Comparison of ENCODE assay signal across 34 mouse cellular contexts in genomic region chr14:11754656-11755055, GRCm38 (mm10).
DNase-seq lines count a peak whose midpoint lies in the region; ATAC-seq and TF ChIP-seq lines count a peak whose summit lies in the region.
"Had no signal": no experiment of that assay in that cellular context is flagged by ENCODE, and none has a peak within 500 bp of the region (broad histone marks: within the 10 kb centered on the region; RNA-seq: fewer than 3 reads in every experiment).

No protein-coding gene starts in this region.

- DNase-seq in frontal cortex, adult 2 months (ENCODE audit: extremely low spot score in 1 of 2, low spot score in 1 of 2): peak; percentile 22 to 62
- no peak for DNase-seq in frontal cortex, postnatal 10 days (ENCODE audit: low spot score in 2 of 2)
- no peak for DNase-seq in heart, postnatal 0 days (ENCODE audit: low spot score)
- no peak for DNase-seq in heart, adult 11 months
- peak; percentile 20 to 26 for DNase-seq in left cerebral cortex, postnatal 36 days (ENCODE audit: low spot score in 2 of 2)
- no peak for DNase-seq in left cerebral cortex, adult 11 months (ENCODE audit: low spot score)
- peak; percentile 68 for DNase-seq in brain, adult 2 months (ENCODE audit: low read depth, low spot score)
- no peak for DNase-seq in limb, embryonic 10.5 days (ENCODE audit: low spot score)
- DNase-seq: adrenal gland, postnatal 10 days; adrenal gland, postnatal 36 days; B cell, adult 2 months; cerebellum, adult 11 months; cerebellum, adult 8-10 months; cerebellum, postnatal 10 days; cerebellum, postnatal 36 days; embryo, embryonic 11 days; gastrocnemius, postnatal 25 days; heart, adult 2 months; heart, postnatal 10 days; heart, postnatal 36 days had no signal

- no peak for ATAC-seq in heart, postnatal 0 days (ENCODE audit: insufficient read depth, low read depth)
- ATAC-seq: forebrain, embryonic 15.5 days; hindbrain, postnatal 0 days; inflammation-experienced regulatory T-cells, adult 6 months; intestine, embryonic 16.5 days; Patski had no signal

- H3K4me2 ChIP-seq in heart, postnatal 0 days (ENCODE audit: low read depth, low read length): no peak overlapping the region
- H3K4me2 ChIP-seq: embryonic facial prominence, embryonic 13.5 days; forebrain, embryonic 12.5 days; forebrain, embryonic 15.5 days; heart, embryonic 13.5 days; hindbrain, embryonic 14.5 days had no signal

- no peaks in the 10 kb centered on the region for H3K9me3 ChIP-seq in heart, postnatal 0 days (replicated peaks; ENCODE audit: control insufficient read depth, low read length)
- no peaks in the 10 kb centered on the region for H3K9me3 ChIP-seq in limb, embryonic 10.5 days (replicated peaks)
- H3K9me3 ChIP-seq: embryonic facial prominence, embryonic 10.5 days; embryonic facial prominence, embryonic 13.5 days; forebrain, embryonic 12.5 days; forebrain, embryonic 15.5 days; heart, embryonic 10.5 days; heart, embryonic 13.5 days had no signal

- TF ChIP-seq EP300 in heart, postnatal 0 days (IDR thresholded peaks at IDR 0.05; ENCODE audit: low read depth): no peak

- H3K4me1 ChIP-seq in heart, postnatal 0 days (ENCODE audit: control insufficient read depth, insufficient read depth): peaks cover 15% of the 10 kb centered on the region; the same call in 1 of the 2 replicates
- peaks cover 6% of the 10 kb centered on the region; the same call in 1 of the 2 replicates for H3K4me1 ChIP-seq in limb, embryonic 10.5 days

- H3K27ac ChIP-seq in heart, postnatal 0 days (ENCODE audit: low read depth): no peak overlapping the region
- no peak overlapping the region for H3K27ac ChIP-seq in limb, embryonic 10.5 days
- H3K27ac ChIP-seq: embryonic facial prominence, embryonic 10.5 days; embryonic facial prominence, embryonic 13.5 days; forebrain, embryonic 12.5 days; forebrain, embryonic 15.5 days; heart, adult 2 months; heart, embryonic 10.5 days; heart, embryonic 13.5 days; hindbrain, embryonic 14.5 days; hindbrain, postnatal 0 days had no signal

- 40% methylated on average over 4 of the region's 4 CpGs for WGBS in heart, postnatal 0 days
- WGBS in limb, embryonic 10.5 days: 86% methylated on average over 4 of the region's 4 CpGs

- H3K9ac ChIP-seq in heart, postnatal 0 days (replicated peaks; ENCODE audit: low read depth, low read length): 0 out of 2 replicates have a peak overlapping the region, but pooled peaks have one; percentile 25
- H3K9ac ChIP-seq: embryonic facial prominence, embryonic 13.5 days; forebrain, embryonic 12.5 days; forebrain, embryonic 15.5 days; heart, embryonic 13.5 days; hindbrain, embryonic 14.5 days had no signal

- TF ChIP-seq CTCF in heart, postnatal 0 days (IDR thresholded peaks at IDR 0.05; ENCODE audit: low read depth): no peak

- intact Hi-C loops in left cerebral cortex, postnatal 36 days (cut with DNase I): no loop called here

- no peak overlapping the region for H3K4me3 ChIP-seq in heart, postnatal 0 days (ENCODE audit: low read depth, low read length)
- no peak overlapping the region for H3K4me3 ChIP-seq in limb, embryonic 10.5 days
- H3K4me3 ChIP-seq: embryonic facial prominence, embryonic 10.5 days; embryonic facial prominence, embryonic 13.5 days; erythroblast, embryonic 14.5 days; forebrain, embryonic 12.5 days; forebrain, embryonic 15.5 days; heart, adult 2 months; heart, embryonic 10.5 days; heart, embryonic 13.5 days had no signal

- H3K36me3 ChIP-seq in heart, postnatal 0 days (replicated peaks; ENCODE audit: control insufficient read depth, insufficient read depth, low read length): no peaks in the 10 kb centered on the region
- H3K36me3 ChIP-seq in limb, embryonic 10.5 days: no peaks in the 10 kb centered on the region
- H3K36me3 ChIP-seq: embryonic facial prominence, embryonic 10.5 days; embryonic facial prominence, embryonic 13.5 days; forebrain, embryonic 12.5 days; forebrain, embryonic 15.5 days; G1E; heart, embryonic 10.5 days; heart, embryonic 13.5 days had no signal

- no peaks in the 10 kb centered on the region for H3K27me3 ChIP-seq in heart, postnatal 0 days (ENCODE audit: control insufficient read depth, insufficient read depth, low read length)
- no peaks in the 10 kb centered on the region for H3K27me3 ChIP-seq in limb, embryonic 10.5 days (ENCODE audit: low read depth, poor library complexity, severe bottlenecking)
- H3K27me3 ChIP-seq: CH12.LX; embryonic facial prominence, embryonic 13.5 days; forebrain, embryonic 12.5 days; forebrain, embryonic 15.5 days; heart, embryonic 13.5 days; Patski had no signal

Comparison
In these comparisons a context has a peak if more than half of its experiments do, and no peak if none do; other contexts are left out.
1. DNase-seq: peak in frontal cortex, adult 2 months (2 of 2), left cerebral cortex, postnatal 36 days (2 of 2) and brain, adult 2 months (single experiment); none in frontal cortex, postnatal 10 days (0 of 2), heart, postnatal 0 days (single experiment), heart, adult 11 months (single experiment), left cerebral cortex, adult 11 months (single experiment) and limb, embryonic 10.5 days (single experiment).